Mouse (Mus musculus): ENCODE measurements around the gene Egflam.

Gene Egflam

DNA sequence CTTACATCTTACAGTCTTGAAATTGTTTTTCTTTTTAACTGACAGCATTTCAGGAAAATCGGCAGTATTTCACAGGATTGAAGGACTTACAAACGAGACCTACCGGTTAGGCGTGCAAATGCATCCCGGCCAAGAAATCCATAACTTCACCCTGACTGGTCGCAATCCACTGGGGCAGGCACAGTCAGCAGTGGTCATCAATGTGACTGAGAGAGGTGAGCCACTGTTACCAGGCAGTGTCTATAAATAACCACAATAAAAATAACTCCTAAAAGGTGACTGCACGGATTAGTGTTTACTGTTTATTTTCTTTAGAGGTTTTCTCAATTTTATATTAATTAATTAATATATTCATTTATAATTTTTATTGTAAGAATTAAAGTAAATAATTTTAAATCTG is 224.8 kb downstream of the Egflam start:
- DNase-seq (ENCODE audit: low read depth), result no peak

DNA sequence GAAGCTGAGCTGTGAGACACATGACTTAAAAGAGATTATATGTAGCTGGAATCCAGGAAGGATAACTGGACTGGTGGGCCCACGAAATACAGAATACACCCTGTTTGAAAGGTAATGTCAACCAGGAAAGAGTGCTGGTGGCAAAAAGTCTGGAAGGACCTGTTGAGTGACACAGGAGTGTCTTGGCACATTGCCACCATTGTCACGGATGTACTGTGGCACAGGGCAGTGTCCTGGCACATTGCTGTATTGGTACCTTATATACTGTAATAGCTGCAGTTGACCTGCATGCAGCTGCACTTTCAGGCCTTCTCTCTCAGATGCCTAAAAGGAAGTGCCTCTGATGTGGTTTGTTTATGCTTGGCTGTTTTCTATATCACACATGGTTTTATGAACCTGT is 225.3 kb downstream of the Egflam start:
- no peak for DNase-seq (ENCODE audit: low read depth)

- no peak for DNase-seq (ENCODE audit: low read depth)
Measured at GRCm38 (mm10) chr15:7167906-7168532, 230.2 kb downstream of the Egflam start.

GRCm38 (mm10) chr15:7167238-7167905 is 230.8 kb downstream of the Egflam start:
- no peak for DNase-seq (ENCODE audit: low read depth)

- no peak for DNase-seq (ENCODE audit: low read depth)
Measured at GRCm38 (mm10) chr15:7166735-7167134, 231.5 kb downstream of the Egflam start.

- DNase-seq (ENCODE audit: low read depth), result no peak
Measured at GRCm38 (mm10) chr15:7163851-7164250, 234.3 kb downstream of the Egflam start.

DNA sequence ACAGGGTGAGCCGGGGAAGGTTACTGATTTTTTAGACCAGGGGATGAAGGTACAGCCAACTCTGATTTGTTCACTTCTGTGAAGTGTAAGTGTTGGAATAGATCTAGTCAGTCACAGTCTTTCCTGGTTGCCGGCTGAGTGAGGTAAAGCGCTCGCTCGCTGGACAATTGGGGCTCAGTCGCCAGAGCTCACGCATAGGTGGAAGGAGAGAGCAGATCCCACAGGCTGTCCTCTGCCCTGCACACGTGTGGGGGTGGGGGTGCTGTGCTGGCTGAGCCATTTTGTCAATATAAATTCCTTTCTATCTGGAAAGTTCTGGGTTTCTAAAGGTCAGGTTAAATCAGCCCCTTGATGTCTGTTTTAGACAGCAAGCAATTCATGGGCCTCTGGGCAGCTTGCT is 237.9 kb downstream of the Egflam start:
- no peak for DNase-seq (ENCODE audit: low read depth)

DNA sequence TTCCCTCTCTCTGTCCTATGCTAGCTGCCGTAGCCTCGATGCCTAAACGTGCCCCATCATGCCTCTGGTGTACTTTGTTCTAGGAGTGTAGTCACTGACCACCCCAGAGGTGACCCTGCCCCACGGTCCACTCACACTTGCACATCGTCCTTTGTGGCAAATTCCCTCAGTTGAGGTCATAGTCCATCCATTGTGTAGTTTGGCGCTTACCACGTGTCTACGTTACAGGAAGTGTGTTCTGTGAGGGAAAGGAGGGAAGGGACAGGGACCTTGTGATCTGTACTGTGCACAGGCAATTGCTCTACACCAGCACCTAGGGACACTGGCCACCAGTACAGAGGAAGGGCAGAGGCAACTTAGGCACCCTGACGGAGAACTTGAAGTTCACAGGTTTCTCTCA is 238.3 kb downstream of the Egflam start:
- DNase-seq (ENCODE audit: low read depth), result no peak

DNA sequence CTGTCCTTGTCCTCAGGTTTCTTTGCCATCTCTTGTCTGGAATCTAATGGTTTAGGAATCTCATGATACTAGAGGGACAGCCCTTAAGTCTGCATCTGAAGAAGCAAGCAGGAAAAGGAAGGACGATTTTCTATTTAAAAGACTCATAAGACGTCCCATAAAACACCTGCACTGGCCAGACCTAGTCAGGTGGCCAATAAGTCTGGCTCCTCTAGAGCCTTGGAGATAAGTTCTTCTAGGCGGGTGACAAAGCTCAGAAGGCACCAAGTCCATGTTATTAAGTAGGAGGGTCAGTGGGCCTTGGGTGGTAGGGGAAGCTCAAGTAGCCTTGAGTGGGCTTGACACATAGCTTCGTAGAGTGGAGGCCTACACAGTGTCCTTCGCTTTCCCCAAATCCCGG is 240.5 kb downstream of the Egflam start:
- DNase-seq (ENCODE audit: low read depth), result no peak
